Mouse (Mus musculus) small intestine, adult 2 months (tissue): ENCODE results near the gene Rbms1. TPM values are rescaled to one million over a fixed set of nuclear protein-coding genes. Genes with fewer than 3 reads are reported as not detected.

Experiments used
- H3K27ac ChIP-seq: fragments of 200-500 bp; 2 replicates; pipeline ENCODE4 v1.5.1; 2012; ENCODE audit warnings: low read depth, low read length, control low read depth, inconsistent platforms; ENCODE audit not compliant: insufficient read depth
- H3K27me3 ChIP-seq: fragments of 200-500 bp; 2 replicates; pipeline ENCODE4 v1.6.1; 2012; ENCODE audit warnings: mild to moderate bottlenecking, moderate library complexity, low read length, inconsistent platforms; ENCODE audit not compliant: control insufficient read depth, insufficient read depth
- H3K36me3 ChIP-seq: fragments of 200-500 bp; 2 replicates; pipeline ENCODE4 v1.6.1; 2012; ENCODE audit warnings: mild to moderate bottlenecking, low read length, control low read depth, inconsistent platforms; ENCODE audit not compliant: control insufficient read depth, insufficient read depth
- H3K4me1 ChIP-seq: fragments of 200-500 bp; 2 replicates; pipeline ENCODE4 v1.6.1; 2012; ENCODE audit warnings: low read length, inconsistent platforms, mixed read lengths; ENCODE audit not compliant: control insufficient read depth, insufficient read depth, insufficient read length
- H3K4me3 ChIP-seq: fragments of 200-500 bp; 2 replicates; pipeline ENCODE4 v1.5.1; 2012; ENCODE audit warnings: low read depth, mild to moderate bottlenecking, control low read depth, inconsistent platforms, low read length, moderate library complexity
- CTCF ChIP-seq: fragments of 200-500 bp; IDR thresholded peaks from 2 replicates; pipeline ENCODE4 v1.5.1; 2012; ENCODE audit warnings: low read depth, mild to moderate bottlenecking, control low read depth, inconsistent platforms, low read length, moderate library complexity, mixed read lengths; ENCODE audit not compliant: insufficient replicate concordance, insufficient read length; ENCODE audit errors: extremely low read depth
- POLR2A ChIP-seq: fragments of 200-500 bp; IDR thresholded peaks from 2 replicates; pipeline ENCODE4 v1.6.1; 2012; ENCODE audit warnings: low read depth, mild to moderate bottlenecking, control low read depth, inconsistent platforms, low read length, moderate library complexity
- WGBS: fragments of 180-500 bp; shearing (Covaris S2); methylation state at CpG from one replicate; pipeline ENCODE4 v1.1.7; 2018; 5-methylcytosine and 5-hydroxymethylcytosine counted together
- polyA plus RNA-seq: library from polyadenylated mRNA; depleted of rRNA; stranded (reverse); fragments of >200 nt; gene quantifications from 2 replicates; pipeline ENCODE4 v1.2.3, GENCODE M21; 2012

The Rbms1 gene
- polyA plus RNA-seq, 1 experiment, result 41.2 TPM

DNA sequence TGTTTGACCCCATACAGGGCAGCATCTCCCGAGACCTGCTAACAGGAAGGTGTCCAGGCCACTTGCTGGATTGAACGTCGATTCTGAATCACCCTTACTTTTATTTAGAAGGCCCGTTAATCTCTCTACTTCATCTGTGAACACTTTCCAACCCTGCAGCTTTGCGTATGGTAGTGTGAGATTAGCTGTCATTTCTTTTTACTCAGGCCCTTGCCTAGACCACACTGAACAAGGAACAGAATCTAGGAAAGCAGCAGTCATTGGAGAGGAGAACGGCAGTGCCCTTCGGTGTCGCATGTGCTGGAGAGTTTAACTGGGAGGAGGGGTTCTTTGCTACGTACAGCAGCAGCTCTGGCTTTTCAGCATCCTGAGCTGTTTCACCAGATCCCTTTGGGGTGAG lies 167.1 kb downstream of the Rbms1 start:
- WGBS, result 91% methylated on average over 9 of the region's 9 CpGs
- TF ChIP-seq CTCF (no peak), POLR2A (no peak)
- H3K27me3 ChIP-seq, result no peaks in the 10 kb centered on the region
- no peaks in the 10 kb centered on the region; the same call in 1 of the 2 replicates for H3K4me1 ChIP-seq
- H3K27ac ChIP-seq, result no peak overlapping the region
- H3K4me3 ChIP-seq, result no peak overlapping the region
- H3K36me3 ChIP-seq, result no peaks in the 10 kb centered on the region; the same call in 1 of the 2 replicates

DNA sequence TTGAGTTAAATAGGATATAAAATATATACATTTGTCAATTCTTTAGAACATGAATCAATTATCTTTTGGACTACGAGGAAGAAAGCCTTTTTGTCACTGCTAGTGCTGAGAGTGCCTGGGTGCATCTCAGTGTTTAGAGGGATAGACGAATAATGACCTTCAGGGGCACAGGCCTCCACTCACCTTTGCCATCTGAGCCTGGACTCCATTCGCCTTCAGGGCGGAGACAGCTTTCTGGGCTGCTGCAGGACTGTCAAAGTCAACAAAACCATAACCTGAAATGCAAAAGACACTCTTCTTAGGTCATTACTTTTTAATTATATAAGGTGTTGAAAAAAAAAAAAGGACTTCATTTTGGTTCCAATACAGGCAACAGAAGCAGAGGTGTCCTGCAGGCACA lies 170.5 kb downstream of the Rbms1 start:
- H3K4me3 ChIP-seq, result no peak overlapping the region
- no peak overlapping the region for H3K27ac ChIP-seq
- no peaks in the 10 kb centered on the region; the same call in 1 of the 2 replicates for H3K36me3 ChIP-seq
- H3K27me3 ChIP-seq, result no peaks in the 10 kb centered on the region
- H3K4me1 ChIP-seq, result no peaks in the 10 kb centered on the region
- WGBS, result 88% methylated on average over 4 of the region's 4 CpGs
- TF ChIP-seq CTCF (no peak), POLR2A (no peak)

DNA sequence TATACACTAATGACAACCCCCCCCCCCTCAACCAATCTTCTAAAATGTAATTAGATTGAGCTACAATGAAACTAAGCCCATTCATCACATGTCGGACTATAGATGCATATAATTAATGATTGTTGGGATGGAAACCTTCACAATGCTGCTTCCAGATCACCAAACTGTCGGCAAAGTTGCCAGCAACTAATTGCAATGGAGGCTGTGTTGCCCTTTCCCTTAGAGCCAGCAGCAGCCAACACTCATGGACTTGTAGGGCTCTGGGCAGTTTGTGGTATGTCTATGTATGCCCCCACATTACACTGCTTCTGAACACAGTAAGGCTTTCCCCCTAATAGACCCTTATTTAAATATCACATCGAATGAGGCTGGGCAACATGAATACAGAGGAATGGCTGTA lies 173.9 kb downstream of the Rbms1 start:
- 89% methylated on average over 3 of the region's 3 CpGs for whole genome bisulfite sequencing
- H3K4me1 ChIP-seq, result no peaks in the 10 kb centered on the region
- H3K27ac ChIP-seq, result no peak overlapping the region
- H3K4me3 ChIP-seq, result no peak overlapping the region
- no peak for TF ChIP-seq POLR2A
- TF ChIP-seq CTCF, result no peak
- H3K36me3 ChIP-seq, result no peaks in the 10 kb centered on the region
- H3K27me3 ChIP-seq, result no peaks in the 10 kb centered on the region

DNA sequence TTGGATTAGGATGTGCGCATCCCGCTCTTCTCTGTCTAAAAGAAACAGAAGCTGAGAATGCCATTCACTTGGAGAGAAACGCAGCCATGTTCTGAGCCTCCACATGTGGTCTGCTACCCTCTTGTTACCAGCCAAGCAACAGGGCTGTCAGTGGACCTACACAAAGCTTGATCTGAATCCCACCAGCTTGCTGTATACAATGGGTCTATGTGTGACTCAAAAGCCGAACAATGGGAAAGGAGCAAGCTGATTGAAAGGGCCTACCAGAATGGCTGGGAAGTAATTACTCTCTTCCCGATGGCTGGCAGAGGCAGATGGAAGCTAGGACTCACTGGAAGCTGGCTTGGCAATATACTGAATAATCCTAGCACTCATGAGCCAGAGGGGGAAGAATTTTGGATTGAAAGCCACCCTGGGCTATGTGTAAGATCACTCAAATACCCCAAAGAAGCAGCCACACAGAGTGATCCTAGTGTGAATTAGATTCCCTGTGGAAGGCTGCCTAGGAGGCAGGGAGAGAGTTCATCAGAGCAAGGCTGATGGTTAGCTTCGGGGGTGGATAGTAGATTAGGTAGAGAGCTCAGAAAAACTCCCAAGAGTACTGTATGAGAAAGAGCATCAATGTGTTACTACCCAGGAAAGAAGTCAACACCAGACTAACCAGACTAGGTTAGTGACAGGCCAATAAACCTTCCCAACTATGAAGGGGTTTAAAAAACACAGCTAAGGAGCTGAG lies 174.7 kb downstream of the Rbms1 start:
- Histone ChIP-seq H3K27me3 (no peaks in the 10 kb centered on the region), H3K4me3 (no peak overlapping the region), H3K4me1 (no peaks in the 10 kb centered on the region), H3K27ac (no peak overlapping the region), H3K36me3 (no peaks in the 10 kb centered on the region)
- TF ChIP-seq CTCF, result no peak
- no peak for TF ChIP-seq POLR2A
- WGBS, result 89% methylated on average over 6 of the region's 6 CpGs

DNA sequence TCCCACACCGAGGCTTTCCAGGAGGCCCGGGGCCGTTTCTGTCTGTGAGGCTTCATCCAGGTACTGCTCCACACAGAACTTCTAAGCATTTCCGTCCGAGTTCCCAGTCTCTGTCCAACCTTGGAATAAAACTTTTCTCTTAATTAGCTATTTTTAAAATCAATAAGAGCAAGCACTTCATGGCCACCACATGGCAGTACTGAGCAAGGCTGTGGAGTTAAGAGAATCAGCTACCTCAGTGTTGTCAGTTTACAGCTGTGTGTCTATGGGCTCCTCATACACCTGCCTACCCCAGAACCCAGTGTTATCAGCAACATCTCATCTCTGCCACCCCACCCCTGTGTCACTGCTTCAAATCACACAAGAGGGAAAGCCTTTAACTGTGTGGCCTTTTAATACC lies 175.9 kb downstream of the Rbms1 start:
- Histone ChIP-seq H3K4me1 (no peaks in the 10 kb centered on the region), H3K27ac (no peak overlapping the region), H3K36me3 (no peaks in the 10 kb centered on the region), H3K4me3 (no peak overlapping the region), H3K27me3 (no peaks in the 10 kb centered on the region)
- TF ChIP-seq POLR2A, result no peak
- TF ChIP-seq CTCF, result no peak
- 94% methylated on average over 5 of the region's 5 CpGs for WGBS

DNA sequence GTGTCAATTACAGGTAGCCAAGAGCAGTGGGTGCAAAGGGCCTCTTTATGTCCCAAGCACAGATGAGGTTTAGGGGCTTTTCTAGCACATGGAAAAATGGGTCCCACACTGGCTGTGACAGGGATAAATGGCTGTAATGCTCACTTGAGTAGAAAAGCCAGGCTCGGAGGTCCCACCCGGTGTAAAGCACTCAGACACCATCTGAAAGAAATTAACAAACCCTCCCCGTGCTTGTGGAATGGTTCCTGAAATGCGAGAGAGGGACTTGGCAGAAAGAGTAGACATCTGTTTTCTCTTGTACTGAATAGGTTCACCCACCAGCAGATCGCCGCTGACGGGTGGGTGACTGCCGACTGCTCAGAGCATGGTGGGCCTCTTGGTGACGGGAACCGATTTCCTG lies 176.7 kb downstream of the Rbms1 start:
- Histone ChIP-seq H3K36me3 (no peaks in the 10 kb centered on the region), H3K27me3 (no peaks in the 10 kb centered on the region), H3K4me1 (no peaks in the 10 kb centered on the region), H3K4me3 (no peak overlapping the region), H3K27ac (no peak overlapping the region)
- WGBS, result 90% methylated on average over 10 of the region's 10 CpGs
- no peak for TF ChIP-seq POLR2A
- TF ChIP-seq CTCF, result no peak

DNA sequence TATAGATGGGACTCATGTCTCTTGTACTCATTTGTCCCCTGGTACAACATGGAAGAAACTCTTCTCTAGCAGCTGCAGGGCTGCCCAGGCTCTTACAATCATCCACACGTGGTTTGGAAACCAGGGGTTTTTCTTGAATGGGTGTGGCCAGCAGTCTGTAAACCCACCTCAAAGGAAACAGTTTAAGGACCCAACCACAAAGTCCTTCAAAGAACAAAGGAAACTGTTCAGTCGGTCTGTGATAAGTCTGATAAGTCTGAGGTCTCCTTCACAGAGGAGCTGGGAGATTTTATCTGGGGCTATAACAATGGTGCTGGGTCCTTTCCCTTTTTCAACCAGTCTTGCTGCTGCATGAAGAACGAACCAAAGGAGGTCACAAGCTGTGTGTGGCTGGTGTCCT lies 188.5 kb downstream of the Rbms1 start:
- 22% methylated on average over 3 of the region's 3 CpGs for WGBS
- Histone ChIP-seq H3K4me3 (no peak overlapping the region), H3K4me1 (no peaks in the 10 kb centered on the region), H3K27ac (no peak overlapping the region), H3K27me3 (no peaks in the 10 kb centered on the region), H3K36me3 (no peaks in the 10 kb centered on the region)
- TF ChIP-seq POLR2A (no peak), CTCF (no peak)
